Mouse (Mus musculus) neural tube, embryonic 11.5 days (tissue): Measurements from ENCODE around the gene Fam84a. TPM values are rescaled to one million over a fixed set of nuclear protein-coding genes. Genes with fewer than 3 reads are reported as not detected.

Source experiments
- ATAC-seq: fragments of 200-750 bp; cut with Nextera tagmentation; 2 replicates; pipeline ENCODE4 v1.8.0; 2017; ENCODE audit warnings: moderate number of reproducible peaks, mild to moderate bottlenecking, moderate TSS enrichment, moderate library complexity; ENCODE audit not compliant: insufficient read depth, low FRiP score, low TSS enrichment
- DNase-seq: peaks from one replicate; pipeline ENCODE4 v3.0.0-alpha.2; 2015; ENCODE audit warnings: low spot score
- H3K27ac ChIP-seq: fragments of 300-500 bp; sonication (generic); 2 replicates; pipeline ENCODE4 v1.5.1; 2014; ENCODE audit warnings: low read depth, mild to moderate bottlenecking, low read length
- H3K27me3 ChIP-seq: fragments of 300-500 bp; sonication (generic); 2 replicates; pipeline ENCODE4 v1.6.1; 2014; ENCODE audit warnings: mild to moderate bottlenecking, low read length, mixed read lengths; ENCODE audit not compliant: control insufficient read depth, insufficient read depth
- H3K36me3 ChIP-seq: fragments of 300-500 bp; sonication (generic); 2 replicates; pipeline ENCODE4 v1.6.1; 2014; ENCODE audit warnings: mild to moderate bottlenecking, low read length, moderate library complexity, mixed read lengths; ENCODE audit not compliant: control insufficient read depth, insufficient read depth
- H3K4me1 ChIP-seq: fragments of 300-500 bp; sonication (generic); 2 replicates; pipeline ENCODE4 v1.6.1; 2014; ENCODE audit warnings: low read length, mixed read lengths; ENCODE audit not compliant: control insufficient read depth, insufficient read depth
- H3K4me2 ChIP-seq: fragments of 300-500 bp; sonication (generic); 2 replicates; pipeline ENCODE4 v1.6.1; 2014; ENCODE audit warnings: low read depth, mild to moderate bottlenecking, moderate library complexity
- H3K4me3 ChIP-seq: fragments of 300-500 bp; sonication (generic); 2 replicates; pipeline ENCODE4 v1.5.1; 2014; ENCODE audit warnings: low read depth, low read length
- H3K9ac ChIP-seq: fragments of 300-500 bp; sonication (generic); 2 replicates; pipeline ENCODE4 v1.6.1; 2014; ENCODE audit warnings: mild to moderate bottlenecking, low read length
- H3K9me3 ChIP-seq: fragments of 300-500 bp; sonication (generic); 2 replicates; pipeline ENCODE4 v1.6.1; 2016; ENCODE audit warnings: low read length; ENCODE audit not compliant: control insufficient read depth
- WGBS: fragments of 180-500 bp; shearing (Covaris S2); extraction: QIAGEN DNeasy Blood & Tissue Kit; methylation state at CpG from one replicate; pipeline ENCODE4 v1.1.7; 2014; 5-methylcytosine and 5-hydroxymethylcytosine counted together
- polyA plus RNA-seq: library from polyadenylated mRNA; unstranded; fragments of >200 nt; fragmentation: Nextera tagmentation; extraction: Ambion mirVana; gene quantifications from 2 replicates; pipeline ENCODE4 v1.2.1, GENCODE M21; 2014

Fam84a gene
- 22.7 and 23.2 TPM in 2 replicates for polyA plus RNA-seq

GRCm38 (mm10) chr12:14151921-14152320 is at the start of gene Fam84a:
Fam84a (minus strand) TSS chr12:14152054.
- Histone ChIP-seq H3K9me3 (no peaks in the 10 kb centered on the region), H3K9ac (peak within 1 kb of the TSS; percentile 53), H3K4me2 (peak within 1 kb of the TSS; percentile 78), H3K4me3 (peak within 1 kb of the TSS; percentile 57), H3K36me3 (no peaks in the 10 kb centered on the region), H3K27ac (no peak within 1 kb of the TSS), H3K27me3 (peaks cover 24% of the 10 kb centered on the region), H3K4me1 (peaks cover 10% of the 10 kb centered on the region; the same call in 1 of the 2 replicates)
- ATAC-seq, result peak; percentile 98
- DNase-seq, result peak; percentile 96
- WGBS, result under 1% methylated on average over 31 of the region's 31 CpGs

GRCm38 (mm10) chr12:14195479-14195878 is 43.6 kb upstream of the Fam84a start:
- no peaks in the 10 kb centered on the region for H3K27me3 ChIP-seq
- DNase-seq (no peak), ATAC-seq (no peak)
- no peaks in the 10 kb centered on the region for H3K9me3 ChIP-seq
- no peaks in the 10 kb centered on the region for H3K4me1 ChIP-seq
- H3K27ac ChIP-seq, result no peak overlapping the region
- no peak overlapping the region for H3K4me2 ChIP-seq
- H3K9ac ChIP-seq, result no peak overlapping the region
- WGBS, result 74% methylated on average over 3 of the region's 3 CpGs
- H3K4me3 ChIP-seq, result no peak overlapping the region
- H3K36me3 ChIP-seq, result no peaks in the 10 kb centered on the region

GRCm38 (mm10) chr12:14186689-14187195 is 34.9 kb upstream of the Fam84a start:
- WGBS, result 89% methylated on average over 3 of the region's 3 CpGs
- no peak overlapping the region for H3K9ac ChIP-seq
- H3K36me3 ChIP-seq, result no peaks in the 10 kb centered on the region
- no peak overlapping the region for H3K4me2 ChIP-seq
- H3K27ac ChIP-seq, result no peak overlapping the region
- ATAC-seq (no peak), DNase-seq (no peak)
- no peaks in the 10 kb centered on the region for H3K27me3 ChIP-seq
- H3K9me3 ChIP-seq, result no peaks in the 10 kb centered on the region
- H3K4me1 ChIP-seq, result no peaks in the 10 kb centered on the region
- no peak overlapping the region for H3K4me3 ChIP-seq

GRCm38 (mm10) chr12:14165713-14166112 is 13.9 kb upstream of the Fam84a start:
- DNase-seq (no peak), ATAC-seq (no peak)
- no peak overlapping the region for H3K9ac ChIP-seq
- 78% methylated on average over 2 of the region's 2 CpGs for WGBS
- H3K9me3 ChIP-seq, result no peaks in the 10 kb centered on the region
- H3K27me3 ChIP-seq, result no peaks in the 10 kb centered on the region
- H3K4me3 ChIP-seq, result no peak overlapping the region
- H3K4me1 ChIP-seq, result no peaks in the 10 kb centered on the region
- no peaks in the 10 kb centered on the region for H3K36me3 ChIP-seq
- no peak overlapping the region for H3K4me2 ChIP-seq
- H3K27ac ChIP-seq, result no peak overlapping the region

GRCm38 (mm10) chr12:14164936-14165335 is 13.1 kb upstream of the Fam84a start:
- Histone ChIP-seq H3K9me3 (no peaks in the 10 kb centered on the region), H3K9ac (no peak overlapping the region), H3K4me1 (no peaks in the 10 kb centered on the region), H3K27ac (no peak overlapping the region), H3K36me3 (no peaks in the 10 kb centered on the region), H3K27me3 (no peaks in the 10 kb centered on the region), H3K4me3 (no peak overlapping the region), H3K4me2 (no peak overlapping the region)
- DNase-seq (no peak), ATAC-seq (no peak)
- WGBS, result 85% methylated on average over 1 of the region's 1 CpGs

- WGBS, result under 1% methylated on average over 14 of the region's 14 CpGs
- Histone ChIP-seq H3K4me3 (peak overlapping the region; percentile 57), H3K4me2 (peak overlapping the region; percentile 78), H3K4me1 (peaks cover 10% of the 10 kb centered on the region; the same call in 1 of the 2 replicates), H3K27ac (no peak overlapping the region), H3K9ac (peak overlapping the region; percentile 53; the same call in 1 of the 2 replicates), H3K27me3 (peaks cover 24% of the 10 kb centered on the region), H3K9me3 (no peaks in the 10 kb centered on the region), H3K36me3 (no peaks in the 10 kb centered on the region)
- ATAC-seq, result peak; percentile 8; the same call in 1 of the 2 replicates
- DNase-seq, result peak; percentile 54
Observed at GRCm38 (mm10) chr12:14152426-14152825, 572 bp upstream of the Fam84a start.

- no peaks in the 10 kb centered on the region for H3K9me3 ChIP-seq
- ATAC-seq (peak; percentile 35), DNase-seq (peak; percentile 31)
- WGBS, result 10% methylated on average over 19 of the region's 19 CpGs
- peaks cover 10% of the 10 kb centered on the region; the same call in 1 of the 2 replicates for H3K4me1 ChIP-seq
- peak overlapping the region; percentile 78 for H3K4me2 ChIP-seq
- no peak overlapping the region for H3K27ac ChIP-seq
- H3K9ac ChIP-seq, result peak overlapping the region; percentile 44
- H3K4me3 ChIP-seq, result peak overlapping the region; percentile 57
- H3K36me3 ChIP-seq, result no peaks in the 10 kb centered on the region
- H3K27me3 ChIP-seq, result peaks cover 24% of the 10 kb centered on the region
Observed at GRCm38 (mm10) chr12:14150936-14151631, 770 bp downstream of the Fam84a start.

- Histone ChIP-seq H3K9me3 (no peaks in the 10 kb centered on the region), H3K4me1 (peaks cover 10% of the 10 kb centered on the region; the same call in 1 of the 2 replicates), H3K27ac (no peak overlapping the region), H3K4me3 (peak overlapping the region; percentile 57), H3K27me3 (peaks cover 24% of the 10 kb centered on the region), H3K9ac (peak overlapping the region; percentile 44; the same call in 1 of the 2 replicates), H3K36me3 (no peaks in the 10 kb centered on the region), H3K4me2 (peak overlapping the region; percentile 78)
- 1% methylated on average over 20 of the region's 20 CpGs for WGBS
- ATAC-seq (peak; percentile 7; the same call in 1 of the 2 replicates), DNase-seq (no peak)
Observed at GRCm38 (mm10) chr12:14150568-14150909, 1.3 kb downstream of the Fam84a start.
